Mouse (Mus musculus): ENCODE measurements around the gene Il6. TPM values are rescaled to one million over a fixed set of nuclear protein-coding genes. Genes with fewer than 3 reads are reported as not detected.

Gene Il6
- 0.17 TPM in 1 of 2 replicates, not detected in the other for polyA plus RNA-seq (2012)

DNA sequence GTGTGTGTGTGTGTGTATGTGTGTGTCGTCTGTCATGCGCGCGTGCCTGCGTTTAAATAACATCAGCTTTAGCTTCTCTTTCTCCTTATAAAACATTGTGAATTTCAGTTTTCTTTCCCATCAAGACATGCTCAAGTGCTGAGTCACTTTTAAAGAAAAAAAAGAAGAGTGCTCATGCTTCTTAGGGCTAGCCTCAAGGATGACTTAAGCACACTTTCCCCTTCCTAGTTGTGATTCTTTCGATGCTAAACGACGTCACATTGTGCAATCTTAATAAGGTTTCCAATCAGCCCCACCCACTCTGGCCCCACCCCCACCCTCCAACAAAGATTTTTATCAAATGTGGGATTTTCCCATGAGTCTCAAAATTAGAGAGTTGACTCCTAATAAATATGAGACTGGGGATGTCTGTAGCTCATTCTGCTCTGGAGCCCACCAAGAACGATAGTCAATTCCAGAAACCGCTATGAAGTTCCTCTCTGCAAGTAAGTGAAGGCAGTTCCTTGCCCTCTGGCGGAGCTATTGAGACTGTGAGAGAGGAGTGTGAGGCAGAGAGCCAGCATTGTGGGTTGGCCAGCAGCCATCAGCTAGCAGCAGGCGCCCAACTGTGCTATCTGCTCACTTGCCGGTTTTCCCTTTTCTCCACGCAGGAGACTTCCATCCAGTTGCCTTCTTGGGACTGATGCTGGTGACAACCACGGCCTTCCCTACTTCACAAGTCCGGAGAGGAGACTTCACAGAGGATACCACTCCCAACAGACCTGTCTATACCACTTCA is at the start of gene Il6:
Il6 (plus strand) TSS at position 389 of the 778 bp plus-strand sequence.

Other genes with a start within 250 kb of the Il6 start
- 19.0 and 26.2 TPM in 2 replicates for gene Tyms, start 60.5 kb downstream of the Il6 start, polyA plus RNA-seq (2012)
- 0.02 and 0.15 TPM in 2 replicates for gene Garem2, start 92.0 kb downstream of the Il6 start, polyA plus RNA-seq (2012)
- not detected in 2 replicates for gene 3110082J24Rik, start 93.0 kb downstream of the Il6 start, polyA plus RNA-seq (2012)
- 36.5 and 39.9 TPM in 2 replicates for gene Hadha, start 142.0 kb downstream of the Il6 start, polyA plus RNA-seq (2012)
- 33.1 and 37.9 TPM in 2 replicates for gene Hadhb, start 142.1 kb downstream of the Il6 start, polyA plus RNA-seq (2012)
- 0.03 and 0.11 TPM in 2 replicates for gene Adgrf3, start 192.6 kb downstream of the Il6 start, polyA plus RNA-seq (2012)
- gene Selenoi, start 219.5 kb downstream of the Il6 start, polyA plus RNA-seq (2012) = 0.73 and 1.8 TPM in 2 replicates

Measured in megakaryocyte-erythroid progenitor cell, adult 5 weeks (primary cell).